Mouse (Mus musculus): Measurements from ENCODE around the gene Zfand2b. TPM values are rescaled to one million over a fixed set of nuclear protein-coding genes. Genes with fewer than 3 reads are reported as not detected.

The Zfand2b gene
- polyA plus RNA-seq, 1 experiment from 2014 or later: 32.9 TPM

DNA sequence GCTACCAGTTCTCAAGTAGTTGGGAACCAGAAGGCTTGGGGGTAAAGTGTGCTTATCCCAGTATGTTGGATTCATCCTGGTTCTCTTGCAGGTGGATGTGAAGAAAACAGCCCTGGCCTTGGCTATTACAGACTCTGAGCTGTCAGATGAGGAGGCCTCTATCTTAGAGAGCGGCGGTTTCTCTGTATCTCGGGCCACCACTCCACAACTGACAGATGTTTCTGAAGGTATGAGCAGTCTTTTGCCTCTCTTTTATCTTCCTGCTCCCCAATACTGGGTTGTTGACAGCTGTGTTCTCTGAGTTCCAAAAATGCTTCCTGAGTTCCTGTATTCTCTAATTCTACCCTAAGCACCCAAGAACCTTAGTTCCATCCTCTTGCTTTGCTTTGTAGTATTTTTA lies 22.9 kb upstream of the Zfand2b start:
- no peak for TF ChIP-seq CTCF (IDR thresholded peaks at IDR 0.05; ENCODE audit: low read depth)
- Histone ChIP-seq H3K36me3 (ENCODE audit: insufficient read depth) (peaks cover 51% of the 10 kb centered on the region), H3K4me1 (ENCODE audit: insufficient read depth) (no peaks in the 10 kb centered on the region), H3K4me2 (no peak overlapping the region), H3K4me3 (ENCODE audit: low read depth, low read length) (no peak overlapping the region), H3K9ac (no peak overlapping the region), H3K27me3 (ENCODE audit: insufficient read depth, low read length) (no peaks in the 10 kb centered on the region), H3K9me3 (ENCODE audit: low read depth, low read length) (no peaks in the 10 kb centered on the region), H3K27ac (ENCODE audit: low read depth) (no peak overlapping the region)
- ATAC-seq (ENCODE audit: insufficient read depth) (no peak), DNase-seq (no peak)
- 81% methylated on average over 3 of the region's 3 CpGs for WGBS

DNA sequence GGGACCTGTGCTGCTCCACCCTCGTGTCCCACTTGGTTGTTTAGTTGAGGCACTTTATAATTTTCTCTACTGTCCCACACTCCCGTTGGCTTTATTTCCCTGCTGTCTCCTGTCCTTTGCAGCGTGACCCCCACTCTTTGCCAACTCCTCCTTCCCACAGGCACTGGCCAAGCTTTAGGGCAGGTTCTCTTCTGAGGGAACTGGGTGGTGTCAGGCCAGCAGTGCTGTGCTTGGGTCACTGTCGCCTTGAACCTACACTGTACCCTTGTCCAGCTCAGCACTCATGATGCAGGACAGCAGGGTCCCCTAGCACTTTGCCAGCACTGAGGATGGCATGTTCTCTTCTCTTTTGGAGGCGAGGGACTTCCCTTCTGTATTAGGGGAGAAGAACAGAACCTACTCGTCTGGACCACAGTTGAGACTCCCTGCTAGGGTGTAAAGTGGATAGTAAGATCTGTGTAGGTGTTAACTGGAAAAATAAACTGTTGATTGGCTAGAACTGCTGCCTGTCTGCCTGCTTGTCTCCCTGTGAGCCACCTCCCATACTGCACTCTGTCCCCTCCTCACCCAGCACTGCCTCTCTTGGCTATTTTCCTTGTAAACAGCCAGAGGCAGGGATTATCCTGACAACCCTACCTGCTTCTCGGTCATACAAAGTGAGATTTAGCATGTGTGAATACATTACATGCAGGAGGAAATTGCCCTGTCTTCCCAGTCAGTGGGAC lies 20.9 kb upstream of the Zfand2b start:
- TF ChIP-seq CTCF (IDR thresholded peaks at IDR 0.05; ENCODE audit: low read depth): no peak
- ATAC-seq (ENCODE audit: insufficient read depth): no peak
- Histone ChIP-seq H3K4me1 (ENCODE audit: insufficient read depth) (no peaks in the 10 kb centered on the region), H3K9ac (no peak overlapping the region), H3K4me3 (ENCODE audit: low read depth, low read length) (no peak overlapping the region), H3K27ac (ENCODE audit: low read depth) (no peak overlapping the region), H3K4me2 (no peak overlapping the region), H3K27me3 (ENCODE audit: insufficient read depth, low read length) (no peaks in the 10 kb centered on the region), H3K9me3 (ENCODE audit: low read depth, low read length) (no peaks in the 10 kb centered on the region), H3K36me3 (ENCODE audit: insufficient read depth) (peaks cover 51% of the 10 kb centered on the region)
- 70% methylated on average over 7 of the region's 7 CpGs for WGBS
- DNase-seq: no peak

DNA sequence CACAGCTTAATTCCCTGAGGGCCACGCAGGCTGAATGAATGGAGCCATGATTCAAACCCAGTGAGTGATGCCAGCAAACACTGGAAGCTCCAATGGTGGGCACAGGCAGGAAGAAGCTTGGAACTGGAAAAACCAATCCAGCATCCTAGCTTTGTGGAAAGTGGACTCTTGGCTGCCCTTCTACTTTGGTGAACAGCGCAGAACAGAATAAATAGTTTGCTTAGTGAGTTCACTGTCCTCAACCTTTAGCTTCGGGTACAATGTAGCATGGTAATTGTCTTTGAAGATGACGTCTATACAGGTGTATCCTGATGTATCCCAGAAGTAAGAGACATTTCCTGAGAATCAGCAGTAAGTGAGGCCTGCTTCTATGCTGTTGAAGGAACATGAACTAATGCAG lies 19.7 kb upstream of the Zfand2b start:
- Histone ChIP-seq H3K36me3 (ENCODE audit: insufficient read depth) (peaks cover 51% of the 10 kb centered on the region), H3K4me1 (ENCODE audit: insufficient read depth) (no peaks in the 10 kb centered on the region), H3K4me2 (no peak overlapping the region), H3K27ac (ENCODE audit: low read depth) (no peak overlapping the region), H3K27me3 (ENCODE audit: insufficient read depth, low read length) (no peaks in the 10 kb centered on the region), H3K9me3 (ENCODE audit: low read depth, low read length) (no peaks in the 10 kb centered on the region), H3K4me3 (ENCODE audit: low read depth, low read length) (no peak overlapping the region), H3K9ac (no peak overlapping the region)
- WGBS: 81% methylated on average over 4 of the region's 4 CpGs
- DNase-seq (no peak), ATAC-seq (ENCODE audit: insufficient read depth) (no peak)
- no peak for TF ChIP-seq CTCF (IDR thresholded peaks at IDR 0.05; ENCODE audit: low read depth)

DNA sequence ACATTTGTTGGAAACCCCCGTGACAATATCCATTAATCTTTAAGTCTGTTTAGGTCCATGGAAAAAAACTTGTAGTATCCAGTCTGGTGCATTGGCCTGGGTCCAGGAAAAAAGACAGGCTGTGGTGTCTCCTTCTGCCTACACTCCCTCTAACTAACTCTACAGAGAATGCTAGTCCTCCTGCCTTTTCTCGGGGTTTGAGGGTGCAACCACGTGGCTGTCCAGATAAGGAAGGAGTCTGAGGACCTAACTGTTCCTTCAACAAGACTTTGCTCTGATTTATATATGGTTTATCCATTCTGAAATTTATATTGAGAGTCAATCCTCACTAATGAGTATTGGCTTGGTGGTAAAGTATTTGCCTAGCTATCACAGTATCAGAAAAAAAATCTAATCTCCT lies 12.6 kb upstream of the Zfand2b start:
- Histone ChIP-seq H3K36me3 (ENCODE audit: insufficient read depth) (no peaks in the 10 kb centered on the region), H3K27me3 (ENCODE audit: insufficient read depth, low read length) (no peaks in the 10 kb centered on the region), H3K4me3 (ENCODE audit: low read depth, low read length) (no peak overlapping the region), H3K4me2 (no peak overlapping the region), H3K4me1 (ENCODE audit: insufficient read depth) (no peaks in the 10 kb centered on the region), H3K9ac (no peak overlapping the region), H3K9me3 (ENCODE audit: low read depth, low read length) (no peaks in the 10 kb centered on the region), H3K27ac (ENCODE audit: low read depth) (no peak overlapping the region)
- no peak for TF ChIP-seq CTCF (IDR thresholded peaks at IDR 0.05; ENCODE audit: low read depth)
- DNase-seq (no peak), ATAC-seq (ENCODE audit: insufficient read depth) (no peak)
- 32% methylated on average over 3 of the region's 3 CpGs for WGBS

- TF ChIP-seq CTCF (IDR thresholded peaks at IDR 0.05; ENCODE audit: low read depth): no peak
- no peaks in the 10 kb centered on the region for H3K27me3 ChIP-seq (ENCODE audit: insufficient read depth, low read length)
- no peaks in the 10 kb centered on the region for H3K9me3 ChIP-seq (ENCODE audit: low read depth, low read length)
- H3K27ac ChIP-seq (ENCODE audit: low read depth): no peak overlapping the region
- H3K4me3 ChIP-seq (ENCODE audit: low read depth, low read length): no peak overlapping the region
- ATAC-seq (ENCODE audit: insufficient read depth) (no peak), DNase-seq (no peak)
- H3K4me1 ChIP-seq (ENCODE audit: insufficient read depth): no peaks in the 10 kb centered on the region
- no peak overlapping the region for H3K9ac ChIP-seq
- H3K4me2 ChIP-seq: no peak overlapping the region
- H3K36me3 ChIP-seq (ENCODE audit: insufficient read depth): no peaks in the 10 kb centered on the region
Observed at GRCm38 (mm10) chr1:75158990-75159389, 9.5 kb upstream of the Zfand2b start.

GRCm38 (mm10) chr1:75159540-75160255 lies 8.7 kb upstream of the Zfand2b start:
- no peak overlapping the region for H3K27ac ChIP-seq (ENCODE audit: low read depth)
- no peak for TF ChIP-seq CTCF (IDR thresholded peaks at IDR 0.05; ENCODE audit: low read depth)
- no peaks in the 10 kb centered on the region for H3K4me1 ChIP-seq (ENCODE audit: insufficient read depth)
- no peaks in the 10 kb centered on the region for H3K36me3 ChIP-seq (ENCODE audit: insufficient read depth)
- H3K4me2 ChIP-seq: no peak overlapping the region
- H3K9ac ChIP-seq: no peak overlapping the region
- no peaks in the 10 kb centered on the region for H3K9me3 ChIP-seq (ENCODE audit: low read depth, low read length)
- H3K4me3 ChIP-seq (ENCODE audit: low read depth, low read length): no peak overlapping the region
- ATAC-seq (ENCODE audit: insufficient read depth): no peak
- WGBS: 47% methylated on average over 5 of the region's 5 CpGs
- DNase-seq: no peak
- no peaks in the 10 kb centered on the region for H3K27me3 ChIP-seq (ENCODE audit: insufficient read depth, low read length)

DNA sequence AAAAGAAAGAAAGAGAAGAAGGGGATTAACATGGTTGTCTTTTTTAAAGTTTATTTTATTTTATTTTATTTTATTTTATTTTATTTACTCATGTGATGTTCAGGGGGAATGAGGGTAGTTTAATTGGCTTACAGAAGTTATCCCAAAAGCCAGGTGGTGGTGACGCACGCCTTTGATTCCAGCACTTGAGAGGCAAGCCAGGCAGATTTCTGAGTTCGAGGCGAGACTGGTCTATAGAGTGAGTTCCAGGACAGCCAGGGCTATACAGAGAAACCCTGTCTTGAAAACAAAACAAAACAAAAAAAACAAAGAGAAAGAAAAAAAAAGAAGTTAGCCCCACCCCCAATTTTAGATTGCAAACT lies 8.2 kb upstream of the Zfand2b start:
- ATAC-seq (ENCODE audit: insufficient read depth) (no peak), DNase-seq (no peak)
- H3K9ac ChIP-seq: no peak overlapping the region
- no peaks in the 10 kb centered on the region for H3K4me1 ChIP-seq (ENCODE audit: insufficient read depth)
- H3K36me3 ChIP-seq (ENCODE audit: insufficient read depth): no peaks in the 10 kb centered on the region
- WGBS: 68% methylated on average over 4 of the region's 4 CpGs
- no peak overlapping the region for H3K4me2 ChIP-seq
- H3K9me3 ChIP-seq (ENCODE audit: low read depth, low read length): no peaks in the 10 kb centered on the region
- no peak for TF ChIP-seq CTCF (IDR thresholded peaks at IDR 0.05; ENCODE audit: low read depth)
- H3K27ac ChIP-seq (ENCODE audit: low read depth): no peak overlapping the region
- H3K4me3 ChIP-seq (ENCODE audit: low read depth, low read length): no peak overlapping the region
- no peaks in the 10 kb centered on the region for H3K27me3 ChIP-seq (ENCODE audit: insufficient read depth, low read length)

Data from lung, embryonic 14.5 days (tissue).